In the genomic region with DNA sequence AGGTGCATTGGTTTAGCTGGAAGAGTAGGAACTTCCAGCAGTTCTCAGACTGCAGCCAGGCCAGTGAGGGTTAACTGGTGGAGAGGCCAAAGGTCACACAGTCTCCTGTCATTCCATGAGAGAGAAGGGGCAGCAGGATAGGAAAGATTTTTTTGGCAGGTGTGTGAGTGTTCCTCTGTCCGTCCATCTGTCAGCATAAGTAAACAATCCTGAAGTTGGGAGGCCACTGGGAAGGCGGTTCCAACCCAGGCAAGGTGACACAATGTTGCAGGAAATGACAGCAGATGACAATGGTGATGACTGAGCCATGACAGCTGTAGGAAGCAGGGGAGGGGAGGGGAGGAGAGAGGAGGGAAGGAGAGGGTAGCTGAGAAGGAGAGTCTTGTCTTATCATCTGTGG, we compare ENCODE assay signal across 19 mouse cellular contexts.
"Had no signal": no experiment of that assay in that cellular context is flagged by ENCODE, and none has a peak within 500 bp of the region (broad histone marks: within the 10 kb centered on the region; RNA-seq: fewer than 3 reads in every experiment).

No protein-coding gene starts in this region.

- H3K4me3 ChIP-seq: limb, embryonic 12.5 days; limb, embryonic 15.5 days; midbrain, embryonic 12.5 days; midbrain, embryonic 15.5 days; neural tube, embryonic 12.5 days; neural tube, embryonic 15.5 days; stomach, embryonic 15.5 days had no signal

- H3K9ac ChIP-seq: limb, embryonic 12.5 days; limb, embryonic 15.5 days; midbrain, embryonic 12.5 days; midbrain, embryonic 15.5 days; neural tube, embryonic 12.5 days; neural tube, embryonic 15.5 days; stomach, embryonic 15.5 days had no signal

- H3K4me2 ChIP-seq: limb, embryonic 12.5 days; limb, embryonic 15.5 days; midbrain, embryonic 12.5 days; midbrain, embryonic 15.5 days; neural tube, embryonic 12.5 days; neural tube, embryonic 15.5 days; stomach, embryonic 15.5 days had no signal

- ATAC-seq: hindbrain, postnatal 0 days; inflammation-experienced regulatory T-cells, adult 6 months; intestine, embryonic 16.5 days; midbrain, embryonic 15.5 days had no signal

- H3K36me3 ChIP-seq: limb, embryonic 12.5 days; limb, embryonic 15.5 days; midbrain, embryonic 12.5 days; midbrain, embryonic 15.5 days; neural tube, embryonic 12.5 days; neural tube, embryonic 15.5 days; stomach, embryonic 15.5 days had no signal

- H3K27me3 ChIP-seq: midbrain, embryonic 15.5 days; neural tube, embryonic 12.5 days; neural tube, embryonic 15.5 days; stomach, embryonic 15.5 days had no signal

- H3K27ac ChIP-seq: hindbrain, postnatal 0 days; limb, embryonic 12.5 days; limb, embryonic 15.5 days; midbrain, embryonic 12.5 days; midbrain, embryonic 15.5 days; neural tube, embryonic 12.5 days; neural tube, embryonic 15.5 days; stomach, embryonic 15.5 days had no signal

- DNase-seq: kidney, adult 18-20 months; kidney, adult 9 months; kidney, postnatal 14 days; kidney, postnatal 4 days; left cerebral cortex, postnatal 4 days; right cerebral cortex, adult 18-20 months; right cerebral cortex, postnatal 14 days; right cerebral cortex, postnatal 4 days; thymus, postnatal 25 days had no signal

- H3K9me3 ChIP-seq: limb, embryonic 12.5 days; limb, embryonic 15.5 days; midbrain, embryonic 12.5 days; midbrain, embryonic 15.5 days; neural tube, embryonic 12.5 days; neural tube, embryonic 15.5 days; stomach, embryonic 15.5 days had no signal
